Mouse (Mus musculus): ENCODE data around the gene Mindy4. TPM values are rescaled to one million over a fixed set of nuclear protein-coding genes. Genes with fewer than 3 reads are reported as not detected.

Gene Mindy4
- total and polyA plus RNA-seq, 3 experiments = not detected

- no peaks in the 10 kb centered on the region for H3K9me3 ChIP-seq (replicated peaks; ENCODE audit: low read length)
- H3K27ac ChIP-seq (ENCODE audit: insufficient read depth, low read depth) = no peak overlapping the region
- no peaks in the 10 kb centered on the region for H3K79me2 ChIP-seq (replicated peaks; ENCODE audit: control insufficient read depth, extremely low read depth, insufficient read depth, poor library complexity, severe bottlenecking)
- peaks cover 2% of the 10 kb centered on the region for H3K27me3 ChIP-seq (replicated peaks)
- TF ChIP-seq ZMIZ1 (IDR thresholded peaks at IDR 0.05; ENCODE audit: low read depth, low read length) (no peak), POLR2A (IDR thresholded peaks at IDR 0.05; ENCODE audit: low read depth, low read length) (no peak)
- H3K36me3 ChIP-seq (replicated peaks in 1 of 2; ENCODE audit: control insufficient read depth in 1 of 2, insufficient read depth in 1 of 2, low read length in 1 of 2) = no peaks in the 10 kb centered on the region
- H3K4me3 ChIP-seq (replicated peaks in 1 of 3; ENCODE audit: low read depth in 2 of 3, low read length in 2 of 3, poor library complexity in 1 of 3) = no peak overlapping the region
- peaks cover 0 to 5% of the 10 kb centered on the region in 2 experiments; a peak in 1 of 4 replicates for H3K4me1 ChIP-seq (ENCODE audit: control insufficient read depth in 1 of 2, insufficient read depth in 2 of 2)
- DNase-seq (ENCODE audit: extremely low read depth) = no peak
- in situ Hi-C loops (cut with MboI; ENCODE audit: low pct_ligation_motif_present, low pct_unique_long_range_greater_than_20kb, low sequenced_read_pairs) (loop anchor here (10.0 kb wide), 3 partner anchors 237 to 457 kb away; no protein-coding TSS in a partner anchor), dilution Hi-C loops (cut with MboI; ENCODE audit: extremely low pct_ligation_motif_present, extremely low pct_unique_long_range_greater_than_20kb, low sequenced_read_pairs) (no loop called here)
- no peak overlapping the region for H3K4me2 ChIP-seq (ENCODE audit: insufficient read depth, low read depth, poor library complexity, severe bottlenecking)
- no peak overlapping the region for H3K9ac ChIP-seq (ENCODE audit: insufficient read depth, low read depth)
Observed at GRCm38 (mm10) chr6:55161311-55161761, 41.8 kb upstream of the Mindy4 start.

- Histone ChIP-seq H3K4me1 (ENCODE audit: control insufficient read depth in 1 of 2, insufficient read depth in 2 of 2) (peaks cover 0 to 21% of the 10 kb centered on the region in 2 experiments; a peak in 2 of 4 replicates), H3K27me3 (replicated peaks) (peaks cover 2% of the 10 kb centered on the region), H3K36me3 (replicated peaks in 1 of 2; ENCODE audit: control insufficient read depth in 1 of 2, insufficient read depth in 1 of 2, low read length in 1 of 2) (no peaks in the 10 kb centered on the region), H3K9ac (ENCODE audit: insufficient read depth, low read depth) (no peak overlapping the region), H3K4me3 (replicated peaks in 1 of 3; ENCODE audit: low read depth in 2 of 3, low read length in 2 of 3, poor library complexity in 1 of 3) (no peak overlapping the region), H3K4me2 (ENCODE audit: insufficient read depth, low read depth, poor library complexity, severe bottlenecking) (no peak overlapping the region), H3K27ac (ENCODE audit: insufficient read depth, low read depth) (no peak overlapping the region), H3K9me3 (replicated peaks; ENCODE audit: low read length) (no peaks in the 10 kb centered on the region), H3K79me2 (replicated peaks; ENCODE audit: control insufficient read depth, extremely low read depth, insufficient read depth, poor library complexity, severe bottlenecking) (no peaks in the 10 kb centered on the region)
- TF ChIP-seq USF2 (conservative IDR thresholded peaks at IDR 0.05; ENCODE audit: low read depth, low read length) (no peak), JUN (IDR thresholded peaks at IDR 0.05; ENCODE audit: insufficient read depth, low read depth, low read length) (no peak), RCOR1 (conservative IDR thresholded peaks at IDR 0.05; ENCODE audit: low read depth, low read length) (no peak), TCF12 (IDR thresholded peaks at IDR 0.05; ENCODE audit: low read depth, low read length) (no peak), SMC3 (IDR thresholded peaks at IDR 0.05; ENCODE audit: low read depth, low read length) (no peak), POLR2AphosphoS2 (IDR thresholded peaks at IDR 0.05; ENCODE audit: low read depth, low read length) (no peak), CHD1 (IDR thresholded peaks at IDR 0.05; ENCODE audit: low read depth, low read length) (no peak), MAFK (IDR thresholded peaks at IDR 0.05; ENCODE audit: insufficient replicate concordance, low read length) (no peak), ETS1 (conservative IDR thresholded peaks at IDR 0.05; ENCODE audit: low read depth, low read length) (no peak), IRF4 (IDR thresholded peaks at IDR 0.05; ENCODE audit: low read depth, low read length) (no peak), ELF1 (IDR thresholded peaks at IDR 0.05; ENCODE audit: low read depth, low read length) (no peak), ZC3H11A (IDR thresholded peaks at IDR 0.05; ENCODE audit: low read depth, low read length) (no peak), SIN3A (IDR thresholded peaks at IDR 0.05; ENCODE audit: low read length) (no peak), KAT2A (IDR thresholded peaks at IDR 0.05; ENCODE audit: insufficient replicate concordance, low read length) (no peak)
- DNase-seq (ENCODE audit: extremely low read depth) = no peak
- in situ Hi-C loops (cut with MboI; ENCODE audit: low pct_ligation_motif_present, low pct_unique_long_range_greater_than_20kb, low sequenced_read_pairs) (loop anchor here (10.0 kb wide), 3 partner anchors 238 to 458 kb away; no protein-coding TSS in a partner anchor), dilution Hi-C loops (cut with MboI; ENCODE audit: extremely low pct_ligation_motif_present, extremely low pct_unique_long_range_greater_than_20kb, low sequenced_read_pairs) (no loop called here)
Observed at GRCm38 (mm10) chr6:55163046-55163584, 40.1 kb upstream of the Mindy4 start.
